Mouse (Mus musculus) adrenal gland, adult 2 months (tissue): ENCODE measurements around the gene Ascl3. TPM values are rescaled to one million over a fixed set of nuclear protein-coding genes. Genes with fewer than 3 reads are reported as not detected.

Experiments used
- DNase-seq: peaks from one replicate; pipeline ENCODE4 v3.0.0; 2021
- long read RNA-seq: library from polyadenylated mRNA; stranded (forward); transcript quantifications from one replicate; pipeline ENCODE4 v2.0.0, GENCODE M21; 2021
- polyA plus RNA-seq: library from polyadenylated mRNA; depleted of rRNA; stranded (reverse); fragments of >200 nt; gene quantifications from 2 replicates; pipeline ENCODE4 v1.2.3, GENCODE M21; 2012; rRNA removed
- total RNA-seq, 2 experiments: library from RNA; stranded (reverse); gene quantifications; 2 replicates each; pipeline ENCODE4 v1.2.3; 2021

Gene Ascl3
- total RNA-seq (not detected), polyA plus RNA-seq (0.63 and 1.4 TPM in 2 replicates)
- long read RNA-seq: 0 reads

DNA sequence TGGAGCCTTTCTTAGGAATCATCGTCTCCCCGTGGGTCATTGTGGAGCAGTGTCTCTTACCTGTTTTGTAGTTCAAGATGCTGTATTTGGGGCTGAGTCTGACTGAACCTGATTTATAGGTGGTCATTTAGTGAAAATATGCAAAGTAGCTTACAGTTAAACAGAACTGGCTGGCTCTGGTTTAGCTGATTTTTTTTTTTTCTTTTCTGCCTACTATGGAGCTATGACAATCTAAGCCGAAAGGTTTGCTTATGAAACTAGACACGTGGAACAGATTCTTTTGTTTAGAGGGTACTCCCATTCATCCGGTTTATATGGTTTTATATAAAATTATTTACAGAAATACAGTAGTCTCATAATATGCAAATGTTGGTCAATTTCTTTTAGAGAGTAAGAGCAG is at the start of gene Ascl3:
Gene Ascl3, minus strand, starts transcription at position 101 of the 400 bp plus-strand sequence.
- no peak for DNase-seq

DNA sequence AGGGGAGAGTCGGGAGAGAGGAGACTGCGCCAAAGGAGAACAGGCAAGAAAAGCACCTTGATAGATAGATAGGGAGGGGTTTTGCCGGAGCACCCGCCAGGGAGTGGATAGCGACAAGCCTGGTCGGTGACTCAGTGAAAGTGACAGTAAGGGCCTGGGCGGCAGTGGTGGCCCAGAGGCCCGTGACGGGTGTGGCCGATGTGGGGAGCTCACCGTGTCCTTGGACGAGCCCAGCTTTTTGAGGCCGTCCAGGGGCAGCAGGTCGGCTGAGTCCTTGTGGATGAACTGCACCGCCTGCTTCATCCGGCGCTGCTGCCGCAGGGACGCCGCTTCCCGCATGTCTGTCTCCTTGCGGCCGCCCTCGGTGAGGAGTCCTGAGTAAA is 49.6 kb upstream of the Ascl3 start:
- DNase-seq: peak; percentile 52

DNA sequence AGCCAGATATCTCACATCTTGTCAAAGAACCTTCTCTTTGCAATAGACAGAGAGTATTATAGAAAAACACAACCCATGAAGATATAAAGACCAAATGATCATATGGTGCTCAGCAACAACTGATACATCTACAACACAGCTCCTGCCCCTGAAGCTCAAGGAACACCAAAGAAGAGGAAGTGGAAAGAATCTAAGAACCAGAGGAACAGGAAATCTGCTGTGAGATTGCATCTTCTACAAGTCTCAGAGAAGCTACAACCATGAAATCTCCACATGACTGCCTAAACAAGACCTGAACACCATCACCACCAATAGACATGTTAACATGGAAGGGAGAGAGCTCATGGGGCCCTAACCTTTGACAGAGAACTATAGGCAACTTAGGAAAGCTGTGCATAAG is 40.7 kb upstream of the Ascl3 start:
- DNase-seq: no peak

DNA sequence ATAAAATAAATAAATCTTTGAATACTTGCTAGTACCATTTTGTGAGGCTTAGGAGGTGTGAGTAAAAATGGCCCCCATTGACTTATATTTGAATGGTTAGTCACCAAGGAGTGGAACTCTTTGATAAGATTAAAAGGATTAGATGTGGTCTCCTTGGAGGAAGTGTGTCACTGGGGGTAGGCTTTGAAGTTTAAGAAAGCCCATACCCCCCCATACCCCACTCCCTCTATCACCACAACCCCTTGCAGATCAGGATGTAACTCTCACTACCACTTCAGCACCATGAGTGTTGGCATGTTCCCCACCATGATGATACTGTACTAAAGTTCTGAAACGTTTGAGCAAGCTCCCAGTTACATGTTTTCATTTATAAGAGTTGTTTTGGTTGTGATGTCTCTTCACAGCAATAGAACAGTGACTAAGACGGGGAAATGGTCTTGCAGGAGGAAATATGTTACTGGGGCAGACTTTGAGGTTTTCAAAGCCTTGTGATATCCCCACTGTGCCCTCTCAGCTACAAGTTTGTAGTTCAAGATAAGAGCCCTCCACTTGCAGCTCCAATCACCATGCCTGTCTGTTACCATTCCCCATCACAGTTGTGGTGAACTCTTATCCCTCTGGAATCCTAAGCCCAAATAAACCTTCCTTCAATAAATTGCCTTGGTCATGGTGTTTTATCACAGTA is 37.3 kb upstream of the Ascl3 start:
- DNase-seq: no peak

DNA sequence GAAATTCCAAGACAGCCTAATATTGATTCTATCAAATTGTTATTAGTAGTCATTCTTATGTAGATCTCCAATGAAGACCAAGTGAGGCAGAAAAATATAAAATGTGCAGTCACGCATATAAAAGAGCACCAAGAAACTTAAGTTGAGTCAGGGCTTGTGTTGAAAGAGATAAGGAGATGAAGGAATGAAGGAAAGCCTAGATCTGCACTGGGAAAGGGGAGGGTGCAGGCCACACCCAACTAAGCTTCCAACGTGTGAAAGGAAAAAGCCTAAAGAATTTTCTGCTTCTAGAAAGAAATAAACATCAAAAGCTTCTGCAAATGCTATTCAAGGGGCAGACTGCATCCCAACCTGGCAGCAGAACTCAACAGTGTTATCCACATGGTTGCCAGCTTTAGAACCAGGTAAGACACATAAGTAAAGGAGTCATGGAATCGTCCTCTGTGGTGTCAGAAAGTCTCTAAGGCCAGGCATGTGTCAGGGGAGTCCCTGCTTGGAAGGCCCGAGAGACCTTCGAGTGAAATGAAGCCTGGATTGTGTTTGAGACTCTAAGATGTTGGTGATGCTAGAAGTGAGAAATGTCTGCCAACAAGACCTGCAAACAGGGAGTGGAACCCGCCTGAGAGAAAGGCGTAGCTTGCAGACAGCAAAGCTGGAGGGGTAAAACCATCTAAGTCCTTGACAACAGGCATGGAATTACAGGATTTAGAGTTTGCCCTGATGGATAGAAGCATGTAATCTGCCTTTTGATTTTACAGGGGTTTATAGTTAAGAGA is 36.2 kb upstream of the Ascl3 start:
- DNase-seq: no peak

DNA sequence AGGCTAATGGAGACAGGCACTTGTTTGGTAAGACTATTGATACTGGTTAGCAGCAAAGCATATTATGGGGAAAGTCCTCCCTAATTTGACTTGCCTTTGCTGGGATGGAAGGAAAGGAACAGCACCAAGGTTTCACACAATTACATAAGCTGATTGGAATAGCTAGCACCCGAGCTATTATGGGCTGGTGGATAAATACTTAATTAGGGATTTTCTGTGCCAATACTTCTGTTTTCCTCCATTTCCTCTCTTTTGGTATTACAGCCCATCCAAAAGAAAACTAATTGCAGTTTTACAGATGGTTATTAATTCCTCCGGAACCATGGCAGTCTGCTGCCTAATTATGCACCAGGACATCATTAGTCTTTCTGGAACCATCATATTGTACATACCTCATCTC is 32.5 kb upstream of the Ascl3 start:
- DNase-seq: no peak

DNA sequence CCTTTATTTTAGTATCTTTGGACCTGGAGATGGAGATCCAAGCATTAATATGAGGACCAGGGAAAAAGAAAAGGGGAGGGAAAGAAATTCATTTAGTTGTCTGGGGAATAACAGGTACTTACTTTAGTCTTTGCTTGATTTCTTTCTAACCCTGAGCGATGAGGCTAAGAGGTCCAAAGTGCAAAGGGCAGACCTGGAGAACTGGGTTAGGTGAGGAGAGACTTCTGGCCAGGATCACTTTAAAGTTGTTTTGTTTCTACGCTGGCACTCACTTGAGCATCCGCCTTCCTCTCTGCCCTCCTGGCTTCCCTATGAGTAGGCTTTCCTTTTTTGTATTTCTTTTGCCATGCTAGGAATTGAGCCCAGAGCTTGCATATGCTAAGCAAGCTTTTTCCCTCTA is 24.8 kb upstream of the Ascl3 start:
- no peak for DNase-seq

DNA sequence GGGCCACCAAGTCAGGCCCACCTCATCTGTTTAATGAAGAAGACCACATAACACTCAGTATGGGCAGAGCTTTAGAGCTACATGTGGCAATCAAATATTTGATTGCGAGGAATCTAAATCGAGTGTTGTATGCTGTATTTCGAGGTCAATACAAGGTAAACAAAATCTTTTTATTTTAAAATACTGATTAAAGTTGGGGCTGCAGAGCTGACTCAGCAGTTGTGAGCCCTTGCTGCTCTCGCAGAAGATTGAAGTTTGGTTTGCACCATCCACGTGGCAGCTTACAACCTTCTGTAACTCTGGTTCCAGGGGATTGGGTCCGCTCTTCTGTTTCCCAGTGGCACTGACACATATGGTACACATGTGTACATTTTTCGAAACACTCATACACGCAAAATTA is 22.5 kb upstream of the Ascl3 start:
- no peak for DNase-seq

DNA sequence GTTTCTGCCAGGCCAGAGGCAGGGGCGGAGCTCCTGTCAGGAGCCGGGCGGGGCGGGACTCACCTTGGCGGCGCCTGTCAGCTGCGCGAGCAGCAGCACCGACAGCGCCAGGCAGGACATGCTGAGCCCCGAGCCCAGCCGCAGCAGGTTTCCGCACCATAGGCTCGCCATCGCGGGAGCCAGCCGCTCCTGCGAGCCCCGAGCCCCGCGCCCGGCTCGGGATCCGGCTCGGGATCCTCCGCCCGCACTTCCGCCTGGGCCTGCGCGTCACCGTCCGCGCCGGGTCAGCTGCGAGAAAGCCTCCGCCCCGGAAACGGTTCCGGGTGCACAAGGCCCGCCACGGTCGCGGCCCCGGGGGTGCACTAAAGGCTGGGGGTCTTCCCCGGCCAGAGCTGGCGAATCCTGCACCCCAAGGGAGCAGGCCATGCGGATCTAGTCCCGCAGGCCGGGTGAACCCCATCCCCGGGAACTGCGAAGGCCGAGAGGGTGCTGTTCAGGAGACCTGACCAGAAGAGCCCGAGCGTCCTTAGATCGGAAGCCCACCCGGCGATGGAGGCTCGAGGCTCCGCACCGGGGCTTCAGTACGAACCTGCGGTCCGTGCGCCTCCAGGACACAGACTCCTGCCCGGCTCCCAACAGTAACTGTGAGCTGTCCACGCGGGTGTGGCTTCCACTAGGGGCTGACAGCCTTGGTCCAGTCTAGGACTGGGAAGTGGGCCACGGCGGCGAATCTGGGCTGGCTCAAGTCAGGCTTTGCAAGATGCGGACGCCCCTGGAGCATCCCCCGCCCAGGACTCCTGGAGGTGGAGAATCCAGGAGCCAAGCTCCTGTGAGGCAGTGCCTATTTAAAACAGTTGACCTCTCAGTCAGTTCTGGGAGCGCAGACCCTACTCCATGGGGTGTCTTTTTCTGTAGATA is 20.7 kb upstream of the Ascl3 start, which contains the start of gene Tmem9b:
Gene Tmem9b, minus strand, starts transcription at position 868 of the 918 bp plus-strand sequence.
- DNase-seq: peak; percentile 92

DNA sequence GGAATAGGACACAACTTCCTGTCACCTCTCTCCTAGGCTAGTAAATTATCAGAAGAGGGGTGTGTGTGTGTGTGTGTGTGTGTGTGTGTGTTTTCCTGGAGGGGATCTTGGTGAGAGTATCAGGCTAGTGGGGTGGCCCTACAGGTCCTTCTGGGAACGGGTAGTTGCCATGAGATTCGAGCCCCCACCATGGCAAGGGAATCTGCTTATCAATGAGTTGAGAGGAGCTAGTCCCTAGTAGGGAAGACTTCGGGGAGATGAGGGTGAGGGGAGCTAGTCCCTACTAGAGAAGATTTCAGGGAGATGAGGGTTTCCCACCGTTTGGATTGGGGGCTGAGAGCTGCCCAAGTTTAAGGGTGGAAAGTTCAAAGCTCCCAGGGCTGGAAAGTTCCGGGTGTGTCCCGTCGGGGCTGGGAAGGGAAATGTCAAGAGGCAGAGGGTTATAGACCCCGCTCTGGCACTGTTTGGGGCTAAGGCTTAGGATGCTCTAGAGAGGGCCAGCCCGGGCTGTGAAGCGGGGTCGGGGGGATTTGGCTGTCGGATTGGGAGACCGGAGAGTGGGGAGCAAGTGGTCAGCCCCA is 20.0 kb upstream of the Ascl3 start:
- DNase-seq: no peak

DNA sequence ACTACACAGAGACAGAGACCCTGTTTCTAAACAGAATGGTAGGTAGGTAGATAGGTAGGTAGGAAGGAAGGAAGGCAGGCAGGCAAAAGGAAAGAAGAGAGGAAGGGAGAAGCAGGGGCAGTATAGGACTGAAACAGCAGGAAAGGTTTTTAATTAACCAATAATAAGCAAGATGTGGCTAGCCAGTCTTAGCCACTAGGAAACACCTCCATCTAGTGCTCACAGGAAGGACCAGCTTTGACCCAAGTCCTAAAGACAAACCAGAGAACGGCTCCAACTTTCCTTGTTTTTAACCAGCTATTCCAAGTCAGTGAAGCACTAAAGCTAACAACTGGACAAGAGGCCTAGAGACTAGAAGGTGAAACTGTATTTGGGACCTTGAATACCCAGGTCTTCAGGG is 16.2 kb upstream of the Ascl3 start:
- DNase-seq: no peak

DNA sequence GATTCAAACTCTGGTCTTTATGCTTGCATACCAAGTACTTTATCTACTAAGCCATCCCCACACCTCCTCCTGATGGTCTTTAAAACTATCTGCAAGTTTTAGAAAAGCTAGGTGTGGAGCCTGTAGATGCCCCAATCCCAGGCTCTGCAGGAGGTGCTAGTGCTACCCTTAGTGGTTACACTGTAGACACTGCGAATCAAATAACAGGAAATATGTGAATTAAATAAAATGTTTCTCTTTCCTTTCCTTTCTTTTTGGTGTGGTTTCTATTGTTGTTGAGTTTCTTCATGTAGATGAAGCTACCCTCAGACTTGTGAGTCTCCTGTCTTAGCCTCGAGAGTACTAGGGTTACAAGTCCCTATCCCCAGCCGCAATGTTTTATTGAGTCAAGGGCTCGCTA is 10.2 kb upstream of the Ascl3 start:
- DNase-seq: no peak

DNA sequence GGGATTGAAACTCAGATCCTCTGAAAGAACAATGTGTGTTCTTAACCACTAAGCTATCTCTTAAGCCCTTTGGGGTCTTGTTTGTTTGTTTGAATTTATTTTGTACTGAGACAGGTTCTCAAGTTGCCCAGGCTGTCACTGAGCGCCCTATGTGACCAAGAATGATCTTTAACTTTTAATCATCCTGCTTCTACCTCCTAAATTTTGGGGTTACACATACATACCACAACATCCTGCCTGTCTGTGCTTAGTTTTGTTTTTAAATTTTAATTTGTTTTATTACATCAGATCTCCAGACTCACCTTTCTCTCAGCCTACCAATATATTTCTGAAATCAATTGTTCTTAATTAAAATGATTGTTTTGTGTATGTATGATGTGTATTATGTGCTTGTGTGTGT is 9.5 kb upstream of the Ascl3 start:
- DNase-seq: no peak

DNA sequence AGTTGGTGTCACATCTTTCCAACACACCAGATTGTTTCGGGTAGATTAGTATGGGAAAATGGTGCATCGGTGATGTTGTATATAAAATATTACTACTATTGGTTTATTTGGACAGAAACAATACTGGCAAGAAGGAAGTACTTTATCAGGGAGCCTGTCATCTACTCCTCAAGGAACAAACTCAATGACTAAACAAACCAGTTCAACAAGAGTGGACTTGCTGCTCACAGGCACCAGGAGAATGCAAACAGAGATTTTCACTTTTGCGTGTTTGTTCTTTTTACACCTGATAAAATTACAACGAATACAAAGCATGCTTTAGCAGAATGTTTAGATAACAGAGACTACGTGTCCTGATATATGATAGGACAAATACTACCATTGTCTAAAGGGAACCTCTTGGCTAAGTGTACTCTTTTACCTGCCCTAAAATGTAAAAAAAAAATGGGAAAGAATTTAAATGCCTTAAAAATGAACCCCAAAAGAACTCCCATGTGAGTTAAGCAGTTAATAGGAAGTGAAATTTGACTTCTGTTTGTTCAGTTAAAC is 8.4 kb upstream of the Ascl3 start:
- DNase-seq: no peak

DNA sequence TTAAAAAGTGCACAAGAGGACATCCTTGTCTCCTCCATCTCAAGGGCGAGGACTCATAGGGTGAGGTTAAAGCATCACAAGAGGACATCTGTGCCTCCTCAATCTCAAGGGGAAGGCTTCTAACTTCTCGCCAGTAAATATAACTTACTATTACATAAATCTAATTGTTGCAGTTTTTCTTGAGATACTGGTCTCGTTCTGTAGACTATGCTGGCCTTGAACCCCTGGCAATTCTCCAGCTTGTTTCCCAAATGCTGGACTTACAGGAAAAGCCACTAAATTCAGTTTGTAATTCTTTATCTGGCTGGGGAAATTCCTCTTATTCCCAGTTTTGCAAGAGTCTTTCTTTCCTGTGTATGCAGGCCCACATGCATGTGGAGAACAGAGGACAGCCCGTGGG is 3.3 kb upstream of the Ascl3 start:
- peak; percentile 43 for DNase-seq

DNA sequence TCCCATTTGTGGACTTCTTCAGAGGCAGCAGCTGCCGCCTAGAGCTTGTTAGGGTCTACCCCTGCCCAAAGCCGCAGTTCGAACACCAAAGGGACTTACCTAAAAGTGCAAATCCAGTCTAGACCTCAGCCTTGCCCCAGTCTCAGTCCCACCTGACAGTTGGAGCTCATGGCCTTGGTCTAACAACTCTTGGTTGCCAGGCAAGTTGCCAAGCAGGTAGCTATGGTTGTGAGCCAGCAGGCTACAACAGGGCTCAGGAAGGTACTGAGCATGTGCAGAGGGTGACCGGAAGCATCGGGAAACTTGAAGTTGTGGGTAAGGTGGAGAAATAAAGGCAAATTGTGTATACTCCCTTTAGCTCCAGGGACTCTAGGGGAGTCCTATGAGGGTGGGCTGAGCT is 7.8 kb downstream of the Ascl3 start, which contains the start of gene BC051019:
Gene BC051019, minus strand, starts transcription at position 154 of the 400 bp plus-strand sequence.
- no peak for DNase-seq

DNA sequence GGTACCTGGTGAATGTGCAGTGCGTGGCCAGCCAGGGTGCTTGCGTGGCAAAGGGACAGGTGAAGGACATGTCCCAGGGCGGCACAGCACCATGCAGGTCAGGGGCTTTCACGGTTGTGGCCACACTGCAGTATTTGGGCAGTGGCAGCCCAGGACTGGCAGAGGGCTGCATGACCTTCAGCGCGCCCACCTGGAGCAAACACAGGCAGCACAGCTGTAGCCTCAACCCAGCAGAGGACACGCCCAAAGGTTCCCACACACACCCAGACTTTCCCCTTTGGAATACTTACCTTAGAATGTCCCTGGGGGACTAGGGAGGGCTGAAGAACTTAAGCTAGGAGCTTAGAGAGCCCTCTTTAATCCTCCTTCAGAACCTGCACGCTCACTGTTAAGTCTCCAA is 8.4 kb downstream of the Ascl3 start:
- no peak for DNase-seq

DNA sequence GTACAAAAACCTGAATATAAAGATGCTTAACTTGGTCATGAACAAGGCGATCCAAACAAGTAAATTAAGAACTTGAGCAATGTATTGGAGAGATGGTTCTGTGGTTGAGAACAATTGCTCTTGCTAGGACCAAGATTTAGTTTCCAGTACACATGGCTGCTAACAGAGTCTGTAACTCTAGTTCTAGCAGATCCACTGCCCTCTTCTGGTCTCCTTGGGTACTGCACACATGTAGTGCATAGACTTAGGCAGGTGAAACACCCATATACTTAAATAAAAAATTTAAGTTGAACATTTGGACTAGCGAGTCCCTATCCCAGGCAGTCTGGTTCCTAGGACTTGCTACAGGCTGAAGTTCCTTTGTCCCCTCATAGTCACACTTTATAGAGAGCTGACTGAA is 8.9 kb downstream of the Ascl3 start:
- DNase-seq: no peak

DNA sequence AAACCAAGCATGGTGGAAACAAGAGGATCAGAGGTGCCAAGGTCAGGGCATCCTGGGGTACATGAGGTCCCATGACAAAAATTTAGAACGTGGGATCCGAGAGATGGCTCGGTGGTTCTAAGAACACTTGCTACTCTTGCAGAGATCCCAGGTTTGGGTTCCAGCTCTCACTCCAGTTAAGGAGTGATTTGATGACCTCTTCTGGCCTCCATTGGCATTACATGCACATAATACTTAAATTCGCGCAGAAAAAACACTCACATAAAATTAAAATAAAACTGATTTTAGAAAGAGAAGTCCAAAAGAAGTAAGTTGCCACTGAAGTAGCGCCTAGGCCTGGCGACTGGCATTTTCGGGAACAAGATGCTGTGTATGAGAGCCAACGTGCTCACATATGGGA is 12.2 kb downstream of the Ascl3 start:
- peak; percentile 19 for DNase-seq

DNA sequence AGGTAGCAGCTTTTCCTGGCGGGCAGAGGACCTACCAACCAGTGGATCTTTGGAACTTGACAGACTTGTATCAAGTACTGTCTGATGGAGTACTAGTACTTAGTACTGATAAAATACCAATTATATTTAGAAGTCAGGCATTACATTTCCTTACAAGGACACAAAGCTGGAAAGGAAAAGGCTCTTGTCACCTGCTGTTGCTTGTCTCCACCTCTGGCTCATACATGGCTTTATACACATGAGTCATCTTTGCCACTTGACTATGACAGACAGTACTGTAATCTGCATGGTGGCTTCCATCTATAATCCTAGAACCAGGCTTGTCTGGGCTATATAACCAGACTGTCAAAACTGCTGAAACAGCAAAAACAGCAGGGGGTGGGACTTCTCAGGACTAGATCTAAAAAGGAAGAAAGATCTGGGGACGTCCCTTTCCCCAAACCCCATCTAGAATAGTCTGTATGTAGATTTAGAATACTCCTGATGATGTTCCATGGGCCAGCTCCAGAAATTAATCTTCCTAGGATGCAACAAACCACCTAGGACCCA is 18.0 kb downstream of the Ascl3 start:
- no peak for DNase-seq

DNA sequence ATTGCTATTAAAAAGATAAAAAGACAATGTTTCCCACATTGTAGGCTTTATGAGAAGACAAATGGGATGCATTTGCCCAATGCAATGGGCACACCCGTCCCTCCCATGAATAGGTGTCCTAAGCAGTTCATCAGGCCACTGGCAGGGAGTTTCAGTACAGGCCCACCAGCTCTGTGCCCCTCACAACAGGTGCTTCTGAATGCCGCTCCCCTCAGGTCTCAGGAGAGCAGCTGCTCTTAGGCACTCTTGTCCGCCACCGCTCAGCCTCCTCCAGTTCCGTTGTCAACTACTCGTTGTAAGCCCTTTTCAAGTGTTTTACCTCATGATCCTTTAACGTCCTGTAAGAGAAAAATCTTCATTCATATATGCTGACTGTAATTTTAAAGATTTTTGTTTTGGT is 19.3 kb downstream of the Ascl3 start:
- no peak for DNase-seq

DNA sequence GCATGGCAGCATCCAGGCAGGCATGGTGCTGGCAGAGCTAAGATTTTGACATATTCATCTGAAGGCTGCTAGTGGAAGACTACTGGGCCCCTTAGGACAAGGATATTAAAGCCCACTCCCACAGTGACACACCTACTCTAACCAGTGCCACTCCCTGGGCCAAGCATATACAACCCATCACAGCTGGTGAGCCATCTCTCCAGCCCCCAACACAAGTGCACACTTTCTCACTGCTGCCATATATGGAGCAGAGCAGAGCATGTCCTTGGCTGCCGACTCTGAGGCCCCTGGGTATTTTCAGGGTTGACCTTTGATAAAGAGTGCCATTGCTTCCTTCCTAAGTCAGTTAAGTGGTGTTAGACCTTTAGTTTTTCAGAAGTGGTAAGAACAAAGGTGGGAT is 21.5 kb downstream of the Ascl3 start:
- DNase-seq: peak; percentile 19
